Mouse (Mus musculus): ENCODE measurements around the gene Tlr13. TPM values are rescaled to one million over a fixed set of nuclear protein-coding genes. Genes with fewer than 3 reads are reported as not detected.

The Tlr13 gene
- polyA plus RNA-seq (2012; rRNA removed) = 0.25 and 0.30 TPM in 2 replicates

DNA sequence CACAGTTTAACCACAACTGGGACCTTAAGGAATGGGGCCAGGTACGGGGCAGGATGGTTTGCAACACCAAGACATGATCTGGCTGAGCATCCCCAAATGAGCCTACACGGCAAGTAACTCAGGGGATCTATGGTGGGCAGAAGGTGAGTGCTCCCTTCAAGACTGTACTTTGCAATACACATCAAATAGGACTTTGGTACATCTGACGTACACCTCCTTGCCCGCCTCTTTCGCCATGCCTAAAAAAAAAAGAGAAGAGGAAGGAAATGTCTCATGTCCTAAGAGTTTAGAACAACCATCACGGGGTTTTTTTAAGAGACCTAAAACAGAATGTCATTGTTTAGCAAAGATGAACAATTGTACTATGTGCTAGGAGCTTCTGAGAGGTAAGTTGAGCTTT, at the start of gene Tlr13:
Tlr13 (plus strand) TSS at position 269 of the 400 bp plus-strand sequence.

DNA sequence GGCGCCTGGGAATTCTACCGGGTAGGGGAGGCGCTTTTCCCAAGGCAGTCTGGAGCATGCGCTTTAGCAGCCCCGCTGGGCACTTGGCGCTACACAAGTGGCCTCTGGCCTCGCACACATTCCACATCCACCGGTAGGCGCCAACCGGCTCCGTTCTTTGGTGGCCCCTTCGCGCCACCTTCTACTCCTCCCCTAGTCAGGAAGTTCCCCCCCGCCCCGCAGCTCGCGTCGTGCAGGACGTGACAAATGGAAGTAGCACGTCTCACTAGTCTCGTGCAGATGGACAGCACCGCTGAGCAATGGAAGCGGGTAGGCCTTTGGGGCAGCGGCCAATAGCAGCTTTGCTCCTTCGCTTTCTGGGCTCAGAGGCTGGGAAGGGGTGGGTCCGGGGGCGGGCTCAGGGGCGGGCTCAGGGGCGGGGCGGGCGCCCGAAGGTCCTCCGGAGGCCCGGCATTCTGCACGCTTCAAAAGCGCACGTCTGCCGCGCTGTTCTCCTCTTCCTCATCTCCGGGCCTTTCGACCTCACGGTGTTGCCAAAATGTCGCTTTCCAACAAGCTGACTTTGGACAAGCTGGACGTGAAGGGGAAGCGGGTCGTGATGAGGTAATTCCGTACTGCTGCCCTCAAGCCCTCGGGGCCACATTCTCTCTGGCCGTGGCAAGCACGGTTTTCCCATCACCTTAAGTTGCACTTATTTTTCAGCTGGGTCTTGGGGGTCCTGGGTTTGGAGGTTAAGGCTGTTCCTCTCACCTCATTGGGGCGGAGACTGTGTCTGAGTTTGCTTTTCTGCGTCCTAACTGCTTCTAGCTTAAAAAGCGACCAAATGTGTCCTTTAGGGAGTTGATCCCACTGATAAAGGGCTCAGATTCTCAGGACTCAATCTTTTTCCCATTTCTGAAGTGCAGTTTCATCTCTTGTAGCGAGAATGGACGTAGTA, 44.0 kb downstream of the Tlr13 start, which contains the start of gene Pgk1:
Pgk1 (plus strand) TSS at position 388 of the 937 bp plus-strand sequence.

Other genes starting within 250 kb of the Tlr13 start
- gene Atrx, start 213.8 kb upstream of the Tlr13 start, polyA plus RNA-seq (2012; rRNA removed) = 100 and 115 TPM in 2 replicates
- 22.1 and 27.6 TPM in 2 replicates for gene Magt1, start 131.3 kb upstream of the Tlr13 start, polyA plus RNA-seq (2012; rRNA removed)
- 72.4 and 239 TPM in 2 replicates for gene Cox7b, start 127.5 kb upstream of the Tlr13 start, polyA plus RNA-seq (2012; rRNA removed)
- 12.1 and 13.7 TPM in 2 replicates for gene Atp7a, start 115.9 kb upstream of the Tlr13 start, polyA plus RNA-seq (2012; rRNA removed)
- gene Pgk1, start 43.9 kb downstream of the Tlr13 start, polyA plus RNA-seq (2012; rRNA removed) = 366 and 461 TPM in 2 replicates
- gene Taf9b, start 78.0 kb downstream of the Tlr13 start, polyA plus RNA-seq (2012; rRNA removed) = 6.7 and 9.5 TPM in 2 replicates
- gene Fnd3c2, start 112.2 kb downstream of the Tlr13 start, polyA plus RNA-seq (2012; rRNA removed) = not detected in 2 replicates